Mouse (Mus musculus) CH12F3 (cell line): Measurements from ENCODE around the gene Smurf1.

Experiments used
- in situ Hi-C: fragments of 300-500 bp; cut with MboI; formaldehyde crosslinking; loops from 2 replicates; pipeline ENCODE4 v1.14.3; 2020; ENCODE audit warnings: low sequenced_read_pairs

The Smurf1 gene

DNA sequence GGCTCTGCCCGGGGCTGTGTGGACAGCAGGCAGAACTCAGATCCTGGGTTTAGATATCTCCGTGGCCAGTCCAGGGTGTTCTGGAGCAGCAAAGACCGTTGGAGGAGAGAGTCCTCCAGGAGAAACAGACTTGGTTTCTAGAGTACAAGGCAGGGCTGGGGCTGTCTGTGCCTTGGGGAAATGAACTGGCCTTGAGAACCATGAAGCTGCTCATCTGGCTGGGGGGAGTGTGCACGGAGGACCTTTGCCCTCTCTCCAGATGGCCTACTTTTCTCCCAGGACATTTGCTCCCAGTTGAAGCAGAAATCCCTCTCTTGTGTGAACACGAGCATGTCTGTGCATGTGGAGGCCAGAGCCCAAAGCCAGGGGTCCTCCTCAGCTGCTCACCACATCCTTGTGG is 93.3 kb downstream of the Smurf1 start:
- in situ Hi-C loops = no loop called here

DNA sequence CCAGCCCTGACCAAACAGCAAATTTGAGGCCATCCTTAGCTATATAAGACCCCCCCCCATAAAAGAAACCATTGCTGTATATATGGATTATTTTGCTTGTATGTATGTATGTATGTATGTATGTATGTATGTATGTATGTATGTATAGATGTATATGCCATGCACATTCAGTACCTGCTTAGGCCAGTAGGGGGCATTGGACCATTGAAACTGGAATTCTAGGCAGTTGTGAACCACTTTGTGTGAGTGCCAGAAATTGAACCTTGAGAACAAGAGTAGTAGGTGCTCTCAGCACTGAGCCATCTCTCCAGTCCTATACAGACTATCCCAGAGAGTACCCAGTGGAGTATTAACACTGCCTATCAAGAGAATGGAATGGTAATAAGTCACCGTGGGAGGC is 93.9 kb downstream of the Smurf1 start:
- in situ Hi-C loops = no loop called here

DNA sequence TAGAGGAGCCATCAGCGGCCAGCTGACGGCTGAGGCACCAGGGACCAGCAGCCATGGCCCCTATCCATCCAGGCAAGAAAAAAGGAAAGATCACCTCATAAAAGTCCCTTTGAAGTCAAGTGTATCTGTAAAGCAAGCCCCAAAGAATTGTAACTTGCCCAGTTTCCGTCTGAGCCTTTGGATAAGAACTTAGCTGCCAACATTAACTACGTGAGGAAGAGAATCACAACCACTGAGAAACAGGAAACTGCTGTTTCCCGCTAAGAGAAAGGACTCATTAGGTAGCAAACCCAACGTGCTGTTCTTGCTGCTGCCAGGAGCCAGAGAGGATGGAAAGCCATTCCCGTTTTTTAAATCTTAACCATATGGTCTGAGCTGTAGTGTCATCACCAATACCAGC is 94.9 kb downstream of the Smurf1 start:
- in situ Hi-C loops = no loop called here

DNA sequence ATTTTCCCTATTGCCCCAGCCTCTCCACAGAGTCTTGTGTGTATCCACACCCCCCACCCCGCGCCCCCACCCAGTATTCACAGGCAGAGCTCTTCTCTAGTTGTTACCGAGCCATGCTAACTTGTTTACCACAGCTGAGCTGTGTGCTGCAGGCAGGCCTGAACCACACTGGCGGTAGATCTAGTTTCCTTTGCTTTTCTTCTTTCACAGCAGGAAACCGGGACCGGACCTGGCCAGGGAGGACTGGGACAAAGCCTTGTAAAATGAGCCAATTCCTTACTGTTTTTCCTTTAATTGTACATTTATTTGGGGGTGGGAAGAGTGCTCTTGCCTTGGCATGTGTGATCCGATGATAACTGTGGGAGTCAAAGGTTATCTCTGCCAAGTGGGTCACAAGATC is 96.2 kb downstream of the Smurf1 start:
- in situ Hi-C loops = no loop called here

DNA sequence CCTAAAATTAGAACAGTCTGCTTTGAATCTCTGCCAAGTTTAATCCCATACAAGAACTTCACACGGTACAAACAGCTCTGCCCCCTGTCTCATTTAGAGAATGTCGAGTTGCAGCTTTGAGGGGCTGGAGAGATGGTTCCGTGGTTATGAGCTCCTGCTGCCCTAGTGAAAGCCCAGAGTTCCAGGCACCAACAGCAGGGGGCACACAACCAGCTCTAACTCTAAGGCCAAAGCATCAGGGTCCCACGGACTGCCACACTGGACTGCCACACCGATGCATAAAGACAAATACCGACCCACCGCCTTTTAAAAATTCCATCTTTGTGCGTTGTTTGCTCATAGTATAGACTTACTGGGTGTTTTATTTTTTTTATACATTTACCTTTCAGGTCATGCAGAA is 98.7 kb downstream of the Smurf1 start:
- in situ Hi-C loops = no loop called here

DNA sequence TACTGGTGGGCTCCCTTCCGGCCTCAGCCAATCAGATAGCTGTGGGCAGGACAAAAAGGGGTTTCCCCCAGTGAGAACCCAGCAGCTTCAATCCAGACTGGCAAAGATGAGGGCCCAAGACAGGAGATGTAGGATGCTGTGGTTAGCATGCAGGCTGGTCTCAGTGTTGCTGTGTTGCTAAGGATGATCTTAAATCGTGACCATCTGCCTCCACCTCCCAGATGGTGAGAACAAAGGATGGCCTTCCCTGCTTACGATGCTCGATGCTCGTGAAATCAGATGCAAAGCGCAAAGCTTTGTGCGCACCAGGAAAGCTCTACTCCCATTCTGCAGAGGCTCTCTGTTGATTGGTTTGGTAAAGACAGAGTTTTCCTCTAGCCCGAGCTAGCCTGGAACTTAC is 104.7 kb downstream of the Smurf1 start:
- in situ Hi-C loops = no loop called here

DNA sequence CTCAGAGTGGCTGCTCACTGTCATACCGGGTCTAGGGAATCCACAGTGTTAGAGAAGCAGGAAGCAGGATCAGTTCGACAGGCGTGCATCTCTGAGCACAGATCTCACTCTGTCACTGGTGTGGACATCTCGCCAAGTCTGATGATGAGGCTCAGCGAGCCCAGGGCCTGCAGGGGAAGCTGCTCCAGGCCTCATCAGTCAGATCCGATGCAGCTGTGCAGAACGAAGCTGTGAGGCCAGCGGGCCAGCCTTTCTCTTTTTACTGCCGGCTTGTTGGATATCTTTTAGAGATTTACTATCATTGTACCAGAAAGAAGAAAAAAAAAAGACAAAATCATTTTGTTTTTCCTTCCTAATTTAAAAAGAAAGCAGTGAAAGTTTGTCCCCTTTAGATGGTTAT is 106.4 kb downstream of the Smurf1 start:
- in situ Hi-C loops = no loop called here

DNA sequence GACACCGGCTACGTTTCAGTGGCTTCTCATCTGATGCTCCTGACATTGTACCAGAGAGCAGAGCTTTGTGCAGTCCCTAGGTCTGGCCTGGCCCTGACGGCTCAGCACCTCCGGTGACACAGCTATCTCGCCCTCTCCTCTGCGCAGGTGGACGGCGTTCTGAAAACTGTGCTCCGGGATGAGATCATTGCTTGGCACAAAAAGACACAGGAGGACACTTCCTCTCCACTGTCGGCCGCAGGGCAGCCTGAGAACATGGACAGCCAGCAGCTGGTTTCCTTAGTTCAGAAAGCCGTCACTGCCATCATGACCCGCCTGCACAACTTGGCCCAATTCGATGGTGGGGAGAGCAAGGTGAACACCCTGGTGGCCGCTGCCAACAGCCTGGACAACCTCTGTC is 107.1 kb downstream of the Smurf1 start:
- in situ Hi-C loops = no loop called here

DNA sequence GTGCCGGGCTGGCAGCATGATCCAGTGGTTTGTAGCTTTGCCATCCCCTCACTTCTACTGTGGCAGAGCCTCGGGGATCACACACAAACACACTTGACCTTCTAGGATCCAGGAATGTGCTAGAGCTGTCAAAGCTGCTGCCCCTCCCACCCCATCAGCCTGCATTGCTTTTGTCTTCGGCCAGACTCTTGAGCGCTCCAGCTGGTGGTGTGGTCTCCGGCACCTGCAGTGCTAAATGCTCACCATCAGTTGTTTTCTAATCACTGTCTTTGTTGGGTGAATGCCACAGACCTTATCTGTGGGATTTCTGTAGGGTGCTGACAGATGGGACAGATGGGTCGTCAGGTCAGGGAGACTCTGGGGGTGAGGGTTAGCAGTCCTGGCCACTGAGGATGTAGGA is 109.7 kb downstream of the Smurf1 start:
- in situ Hi-C loops = no loop called here

DNA sequence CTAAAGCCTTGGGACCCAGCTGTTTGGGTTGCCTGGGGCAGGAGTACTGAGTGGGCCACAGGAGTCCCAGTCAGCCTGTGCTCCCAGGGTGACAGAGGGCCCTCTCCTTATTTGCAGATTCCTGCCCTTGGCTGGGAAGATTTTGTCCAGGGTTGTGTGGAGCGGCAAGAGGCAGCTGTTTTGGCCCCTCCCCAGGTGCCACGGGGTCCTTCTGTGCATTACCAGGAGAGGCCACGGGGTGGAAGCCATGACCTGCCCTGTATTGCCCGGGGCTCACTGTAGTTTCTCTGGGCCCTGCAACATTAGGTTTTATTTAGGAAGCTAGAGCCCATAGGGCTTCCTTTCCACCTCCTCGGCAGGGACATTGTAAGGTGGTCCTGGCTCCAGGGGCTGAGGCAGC is 111.7 kb downstream of the Smurf1 start:
- in situ Hi-C loops = no loop called here

DNA sequence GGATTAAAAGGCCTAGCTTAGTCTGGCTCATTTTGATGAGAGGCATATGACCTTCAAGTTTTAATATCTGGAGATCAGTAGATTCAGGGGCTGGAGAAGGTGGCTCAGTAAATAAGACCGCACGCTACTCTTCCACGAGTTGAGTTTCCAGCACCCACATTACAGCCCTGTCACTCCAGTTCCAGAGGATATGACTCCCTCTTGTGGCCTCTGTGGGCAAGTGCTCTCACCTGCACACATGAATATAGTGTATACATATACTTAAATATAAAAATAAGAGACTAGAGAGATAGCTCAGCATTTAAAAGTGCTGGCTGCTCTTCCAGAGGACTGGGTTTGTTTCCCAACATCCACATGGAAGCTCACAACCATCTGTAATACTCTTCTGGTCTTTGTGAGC is 113.8 kb downstream of the Smurf1 start:
- in situ Hi-C loops = no loop called here

DNA sequence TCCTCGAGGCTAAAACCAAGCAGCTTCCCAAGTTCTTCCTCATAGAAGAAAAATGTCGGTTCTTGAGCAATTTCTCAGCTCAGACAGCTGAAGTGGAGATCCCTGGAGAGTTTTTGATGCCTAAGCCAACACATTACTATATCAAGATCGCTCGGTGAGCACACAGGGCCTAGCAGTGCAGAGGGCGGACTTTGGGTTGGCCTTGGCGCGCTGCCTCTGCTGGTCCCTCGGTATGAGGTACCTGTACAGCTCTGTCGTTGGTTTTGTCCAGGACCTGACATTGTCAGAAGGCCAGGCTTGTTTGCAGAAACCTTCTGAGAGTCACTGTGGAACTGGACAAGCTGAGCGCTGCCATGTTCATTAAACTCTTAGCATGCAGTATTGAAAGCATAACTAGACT is 115.7 kb downstream of the Smurf1 start:
- in situ Hi-C loops = no loop called here

DNA sequence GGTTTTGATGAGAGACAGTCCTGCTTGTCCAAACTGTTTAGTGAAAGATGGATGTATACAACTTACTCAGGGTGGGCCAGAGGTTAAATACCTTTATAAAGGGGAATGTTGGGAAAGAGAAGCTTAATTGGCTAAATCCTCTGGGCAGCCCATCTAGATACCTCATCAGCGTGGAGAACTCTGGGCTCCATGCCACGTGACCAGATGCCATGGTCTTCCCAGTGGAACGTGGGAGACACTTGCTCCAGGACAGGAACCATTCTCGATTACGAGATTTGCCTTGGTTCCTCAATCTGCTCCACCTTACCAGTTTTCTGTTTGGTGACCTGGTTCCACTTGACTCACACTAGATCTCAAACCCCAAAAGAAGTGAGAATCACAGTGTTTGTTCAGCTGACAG is 116.9 kb downstream of the Smurf1 start:
- in situ Hi-C loops = no loop called here

DNA sequence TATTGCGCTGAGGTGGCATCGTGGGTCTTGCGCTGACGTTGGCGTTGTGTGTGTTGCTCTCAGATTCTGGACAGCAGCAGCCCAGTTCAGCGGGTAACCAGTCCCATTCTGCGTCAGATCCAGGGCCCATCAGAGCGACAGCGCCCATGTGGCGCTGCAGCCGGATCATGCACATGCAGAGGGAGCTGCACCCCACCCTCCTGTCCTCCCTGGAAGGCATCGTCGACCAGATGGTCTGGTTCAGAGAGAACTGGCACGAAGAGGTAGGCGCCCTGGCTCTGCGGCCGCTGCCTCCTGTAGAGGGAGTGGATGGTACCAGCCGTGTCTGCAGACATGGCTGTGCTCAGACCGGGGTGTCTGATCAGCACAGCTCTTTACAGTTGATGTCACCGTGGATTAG is 120.3 kb downstream of the Smurf1 start:
- in situ Hi-C loops = no loop called here

DNA sequence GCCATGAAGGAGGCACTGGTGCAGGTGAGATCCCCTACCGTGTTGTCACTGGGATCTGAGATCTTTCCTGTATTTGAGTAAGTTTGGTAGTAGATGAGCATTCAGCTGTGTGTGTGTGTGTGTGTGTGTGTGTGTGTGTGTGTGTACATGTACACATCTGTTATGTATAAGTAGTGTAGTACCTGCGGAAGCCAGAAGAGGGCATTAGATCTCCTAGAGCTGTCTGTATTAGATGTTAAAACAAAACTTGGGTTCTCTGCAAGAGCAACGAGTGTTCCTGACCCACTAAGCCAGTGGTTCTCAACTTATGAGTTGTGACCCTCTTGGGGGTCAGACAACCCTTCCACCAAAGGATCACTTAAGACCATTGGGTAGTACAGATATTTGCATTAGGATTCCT is 129.5 kb downstream of the Smurf1 start:
- in situ Hi-C loops = no loop called here

DNA sequence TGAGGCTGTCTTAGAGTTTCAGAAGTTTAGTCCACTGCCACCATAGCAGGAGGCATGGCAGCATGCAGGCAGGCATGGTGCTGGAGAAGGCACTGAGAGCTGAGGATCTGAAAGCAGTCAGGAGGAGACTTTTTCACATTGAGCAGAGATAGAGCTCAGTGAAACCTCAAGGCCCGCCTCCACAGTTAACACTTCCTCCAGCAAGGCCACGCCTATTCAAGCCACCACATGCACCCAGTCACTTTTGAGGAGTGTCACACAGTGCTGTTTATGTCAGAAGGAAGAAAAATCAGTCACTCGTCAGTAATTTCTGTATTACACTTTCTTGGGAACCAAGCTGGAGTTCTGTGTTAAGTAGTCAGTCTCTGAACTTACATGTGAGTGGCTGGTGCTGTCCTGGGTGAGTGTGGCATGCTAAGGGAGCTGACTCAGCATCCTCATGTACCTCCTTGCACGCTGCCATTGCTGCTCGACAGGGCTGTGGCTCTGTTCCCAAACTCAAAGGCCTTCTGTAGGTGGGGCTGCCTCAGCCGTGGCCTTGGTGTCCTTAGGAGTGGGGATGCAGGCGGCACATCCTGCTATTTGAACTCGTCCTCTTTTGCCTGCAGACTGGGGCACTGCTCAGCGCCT is 133.7 kb downstream of the Smurf1 start:
- in situ Hi-C loops = no loop called here

DNA sequence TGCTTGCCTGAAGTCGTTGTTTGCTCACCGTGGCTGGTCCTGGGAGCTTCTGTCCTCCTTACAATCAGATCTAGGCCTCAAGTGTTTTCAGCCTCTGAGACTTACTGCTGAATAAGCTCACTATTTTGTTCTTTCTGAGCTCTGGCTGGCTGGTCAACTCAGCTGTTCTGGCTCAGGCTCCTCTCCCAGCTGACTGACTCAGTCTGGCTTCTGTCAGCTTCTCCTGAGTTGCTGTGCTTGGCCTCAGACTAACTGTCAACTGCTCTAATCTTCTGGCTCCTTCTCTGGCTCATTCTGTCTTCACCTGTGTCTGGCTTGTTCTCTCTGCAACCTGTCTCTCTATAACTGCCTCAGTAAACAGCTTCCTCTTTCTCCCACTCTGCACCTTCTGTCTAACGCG is 136.0 kb downstream of the Smurf1 start:
- in situ Hi-C loops = no loop called here

DNA sequence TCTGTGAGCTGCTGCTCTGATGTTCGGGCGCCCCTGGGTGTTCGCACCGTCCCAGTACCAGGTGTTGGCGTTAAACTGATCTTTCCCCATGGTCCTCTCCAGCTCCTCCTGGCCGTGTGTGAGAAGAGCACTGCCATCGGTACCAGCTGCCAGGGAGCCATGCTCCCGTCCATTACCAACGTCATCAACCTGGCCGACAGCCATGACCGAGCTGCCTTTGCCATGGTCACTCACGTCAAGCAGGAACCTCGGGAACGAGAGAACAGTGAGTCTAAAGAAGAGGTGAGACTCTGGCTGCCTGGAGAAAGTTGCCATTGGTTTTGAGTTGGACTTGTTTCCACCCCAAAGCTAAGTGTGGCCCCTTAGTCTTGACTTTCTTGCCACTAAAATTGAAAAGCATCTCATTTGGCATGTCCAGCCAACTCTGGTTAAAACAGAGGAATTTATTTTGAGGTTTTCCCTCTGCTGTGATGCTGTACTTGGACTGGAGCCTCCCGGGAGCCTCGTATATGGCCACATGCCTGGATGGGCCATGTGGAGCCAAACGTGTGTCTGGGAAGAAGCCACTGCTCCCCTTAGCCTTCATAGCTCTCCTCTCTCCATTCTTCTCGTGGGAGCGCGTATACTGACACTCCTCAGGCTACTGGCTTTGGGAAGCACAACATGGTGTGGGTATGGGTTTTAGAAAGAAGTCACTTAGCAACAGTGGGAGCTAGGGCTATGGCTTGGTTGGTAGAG is 137.1 kb downstream of the Smurf1 start:
- in situ Hi-C loops = no loop called here
